Mouse (Mus musculus) limb, embryonic 13.5 days (tissue): ENCODE data around the gene Wdr75. TPM values are rescaled to one million over a fixed set of nuclear protein-coding genes. Genes with fewer than 3 reads are reported as not detected.

Source experiments
- ATAC-seq: fragments of 200-750 bp; cut with Nextera tagmentation; 2 replicates; pipeline ENCODE4 v1.8.0; 2017; ENCODE audit warnings: low read depth, moderate number of reproducible peaks, moderate TSS enrichment; ENCODE audit not compliant: low FRiP score
- H3K27ac ChIP-seq: fragments of 300-500 bp; sonication (generic); 2 replicates; pipeline ENCODE4 v1.5.1; 2015; ENCODE audit warnings: inconsistent platforms, mild to moderate bottlenecking, moderate library complexity
- H3K27me3 ChIP-seq: fragments of 300-500 bp; sonication (generic); 2 replicates; pipeline ENCODE4 v1.6.1; 2015; ENCODE audit warnings: mild to moderate bottlenecking, inconsistent platforms
- H3K36me3 ChIP-seq: fragments of 300-500 bp; sonication (generic); 2 replicates; pipeline ENCODE4 v1.6.1; 2015; ENCODE audit warnings: inconsistent platforms, mild to moderate bottlenecking, moderate library complexity
- H3K4me1 ChIP-seq: fragments of 300-500 bp; sonication (generic); 2 replicates; pipeline ENCODE4 v1.6.1; 2015; ENCODE audit warnings: inconsistent platforms
- H3K4me2 ChIP-seq: fragments of 300-500 bp; sonication (generic); replicated peaks from 2 replicates; pipeline ENCODE4 v1.6.1; 2015; ENCODE audit warnings: inconsistent platforms, mild to moderate bottlenecking, moderate library complexity
- H3K4me3 ChIP-seq: fragments of 300-500 bp; sonication (generic); 2 replicates; pipeline ENCODE4 v1.5.1; 2015; ENCODE audit warnings: moderate library complexity, mild to moderate bottlenecking, inconsistent platforms
- H3K9ac ChIP-seq: fragments of 300-500 bp; sonication (generic); 2 replicates; pipeline ENCODE4 v1.6.1; 2015; ENCODE audit warnings: mild to moderate bottlenecking, inconsistent platforms
- H3K9me3 ChIP-seq: fragments of 300-500 bp; sonication (generic); 2 replicates; pipeline ENCODE4 v1.6.1; 2016; ENCODE audit warnings: inconsistent platforms
- WGBS: fragments of 180-500 bp; shearing (Covaris S2); methylation state at CpG from one replicate; pipeline ENCODE4 v1.1.7; 2015; 5-methylcytosine and 5-hydroxymethylcytosine counted together
- polyA plus RNA-seq: library from polyadenylated mRNA; unstranded; fragments of >200 nt; fragmentation: Nextera tagmentation; extraction: Ambion mirVana; gene quantifications from 2 replicates; pipeline ENCODE4 v1.2.1, GENCODE M21; 2015

Wdr75 gene
- polyA plus RNA-seq, 1 experiment from 2014 or later = 93.2 TPM

DNA sequence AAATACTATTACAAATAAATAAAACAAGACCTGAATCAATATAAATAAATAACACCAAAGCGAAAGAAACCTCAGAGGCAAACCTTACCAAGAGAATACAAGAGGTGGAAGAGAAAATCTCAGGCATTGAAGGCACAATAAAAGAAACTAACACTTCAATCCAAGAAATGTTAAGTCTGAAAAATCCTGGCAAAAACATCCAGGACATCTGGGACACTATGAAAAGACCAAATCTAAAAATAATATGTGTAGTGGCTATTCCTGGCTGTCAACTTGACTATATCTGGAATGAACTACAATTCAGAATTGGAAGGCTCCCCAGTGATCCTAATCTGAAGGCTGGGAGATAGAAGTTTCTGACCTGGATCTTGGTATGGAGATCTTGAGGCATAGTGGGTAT, 50.5 kb downstream of the Wdr75 start:
- no peak overlapping the region for H3K9ac ChIP-seq
- no peak for ATAC-seq
- H3K4me2 ChIP-seq = no peak overlapping the region
- H3K4me1 ChIP-seq = no peaks in the 10 kb centered on the region
- H3K36me3 ChIP-seq = no peaks in the 10 kb centered on the region
- no peak overlapping the region for H3K4me3 ChIP-seq
- H3K9me3 ChIP-seq = no peaks in the 10 kb centered on the region; the same call in 1 of the 2 replicates
- H3K27ac ChIP-seq = no peak overlapping the region
- no peaks in the 10 kb centered on the region for H3K27me3 ChIP-seq
- WGBS = 95% methylated on average over 1 of the region's 1 CpGs

DNA sequence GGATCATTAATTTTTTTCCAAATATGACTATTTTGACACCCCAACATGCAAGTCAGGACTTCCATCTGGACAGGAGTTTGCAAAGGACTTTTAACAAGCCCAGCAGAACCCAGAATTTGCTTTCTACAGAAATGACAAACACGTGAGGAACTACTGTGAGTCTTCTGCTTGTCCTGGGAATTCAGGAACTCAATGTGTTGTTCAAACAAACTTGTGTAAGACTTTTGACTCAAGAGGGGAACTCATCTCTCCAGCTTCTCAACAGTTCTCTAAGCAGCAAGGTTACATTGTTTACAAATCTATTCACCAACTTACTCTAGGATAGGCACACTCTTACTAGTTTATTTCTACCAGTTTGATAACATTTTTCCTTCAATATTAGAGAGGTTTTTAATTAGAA, 63.1 kb downstream of the Wdr75 start:
- Histone ChIP-seq H3K36me3 (no peaks in the 10 kb centered on the region), H3K9ac (no peak overlapping the region), H3K9me3 (no peaks in the 10 kb centered on the region), H3K4me2 (no peak overlapping the region), H3K27me3 (no peaks in the 10 kb centered on the region), H3K4me1 (0 out of 2 replicates have a peak, but pooled peaks cover 7% of the 10 kb centered on the region), H3K4me3 (no peak overlapping the region), H3K27ac (no peak overlapping the region)
- no peak for ATAC-seq
- WGBS = 74% methylated on average over 1 of the region's 1 CpGs

DNA sequence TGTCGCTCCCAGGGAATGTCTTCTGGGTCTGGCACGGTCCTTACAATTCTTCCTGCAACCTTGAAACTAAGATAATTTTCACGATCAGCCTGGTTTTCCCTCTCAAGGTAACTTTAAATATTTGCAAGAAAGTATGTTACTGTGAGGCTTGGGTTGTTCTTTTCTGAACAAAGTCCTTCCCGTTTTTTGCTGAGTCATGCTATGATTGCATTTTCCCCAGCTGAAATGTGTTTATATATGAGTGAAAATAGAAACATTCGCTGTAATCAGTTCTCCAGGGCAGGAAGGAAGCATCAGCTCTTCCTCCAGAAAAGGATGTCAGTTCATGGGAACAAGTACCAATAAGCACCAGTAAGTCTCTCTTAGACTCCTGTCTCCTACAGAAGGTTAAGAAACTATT, 65.4 kb downstream of the Wdr75 start:
- Histone ChIP-seq H3K4me3 (no peak overlapping the region), H3K27ac (no peak overlapping the region), H3K4me2 (no peak overlapping the region), H3K9me3 (no peaks in the 10 kb centered on the region), H3K4me1 (peaks cover 16% of the 10 kb centered on the region), H3K9ac (no peak overlapping the region), H3K27me3 (no peaks in the 10 kb centered on the region), H3K36me3 (no peaks in the 10 kb centered on the region)
- no peak for ATAC-seq
- 56% methylated on average over 5 of the region's 5 CpGs for WGBS

DNA sequence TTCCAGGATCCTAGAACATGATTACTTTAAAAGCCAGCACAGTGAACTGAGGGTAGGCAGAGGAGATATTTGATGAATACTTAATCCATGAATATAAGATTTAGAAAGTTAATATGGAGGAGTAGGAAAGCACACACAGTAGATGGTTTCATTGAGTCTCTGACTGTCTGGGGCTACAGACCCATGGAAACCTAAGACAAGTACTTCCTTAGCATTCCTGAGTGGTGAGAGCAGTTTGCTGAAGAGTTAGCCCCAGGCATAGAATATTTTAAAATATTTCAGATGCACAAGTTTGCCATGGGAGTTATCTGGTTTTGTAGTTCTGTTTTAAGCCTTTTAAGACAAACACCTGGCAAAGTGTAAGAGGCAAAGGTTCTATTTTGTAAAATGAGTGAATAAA, 66.2 kb downstream of the Wdr75 start:
- Histone ChIP-seq H3K9ac (no peak overlapping the region), H3K27ac (no peak overlapping the region), H3K9me3 (no peaks in the 10 kb centered on the region), H3K4me1 (peaks cover 24% of the 10 kb centered on the region), H3K4me2 (no peak overlapping the region), H3K4me3 (no peak overlapping the region), H3K27me3 (no peaks in the 10 kb centered on the region), H3K36me3 (no peaks in the 10 kb centered on the region)
- ATAC-seq = no peak

DNA sequence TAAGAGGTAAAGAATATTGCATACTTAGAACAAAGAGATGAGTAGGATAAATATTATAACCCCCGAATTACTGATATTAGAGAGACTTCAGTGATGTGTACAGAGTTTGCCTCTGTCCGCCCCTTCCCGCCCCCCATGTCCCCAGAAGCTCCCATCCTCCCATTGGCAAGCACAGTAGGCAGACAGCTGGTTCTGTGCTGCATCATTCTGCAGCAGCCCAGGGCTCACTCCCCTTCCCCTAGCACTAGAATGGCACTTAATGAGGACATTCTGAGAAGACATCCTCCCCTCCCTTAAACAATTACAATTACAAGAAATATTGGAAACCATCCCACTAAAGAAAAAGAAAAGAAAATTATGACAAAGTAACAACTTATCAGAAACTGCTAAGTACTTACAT, 68.7 kb downstream of the Wdr75 start:
- no peak overlapping the region for H3K27ac ChIP-seq
- no peak overlapping the region for H3K4me3 ChIP-seq
- WGBS = 94% methylated on average over 3 of the region's 3 CpGs
- H3K4me1 ChIP-seq = peaks cover 26% of the 10 kb centered on the region
- H3K36me3 ChIP-seq = no peaks in the 10 kb centered on the region
- H3K27me3 ChIP-seq = no peaks in the 10 kb centered on the region
- H3K4me2 ChIP-seq = no peak overlapping the region
- H3K9ac ChIP-seq = no peak overlapping the region
- H3K9me3 ChIP-seq = no peaks in the 10 kb centered on the region
- ATAC-seq = no peak

DNA sequence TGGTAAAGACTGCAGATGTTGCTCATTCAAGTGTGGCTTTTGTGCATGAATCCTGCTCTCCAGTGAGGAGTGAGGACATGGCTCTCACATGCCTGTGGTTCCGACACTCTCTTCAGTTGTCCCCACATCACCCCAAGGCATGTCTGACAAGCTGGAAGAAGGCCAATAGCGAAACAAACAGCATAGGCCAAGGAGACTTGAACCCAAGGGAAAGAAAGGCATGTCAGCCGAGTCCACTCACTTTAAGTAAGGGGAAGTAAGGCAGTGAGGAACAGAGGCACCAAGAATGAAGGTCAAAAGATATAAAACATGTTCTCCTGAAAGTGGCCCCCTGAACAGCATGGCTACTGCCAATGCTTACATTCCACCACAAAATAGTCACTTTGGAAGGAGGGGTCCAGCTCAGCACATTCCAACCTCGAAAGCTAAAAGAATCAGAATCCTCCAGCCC, 69.6 kb downstream of the Wdr75 start:
- Histone ChIP-seq H3K27me3 (no peaks in the 10 kb centered on the region), H3K9me3 (no peaks in the 10 kb centered on the region), H3K9ac (no peak overlapping the region), H3K27ac (peak overlapping the region; percentile 61), H3K36me3 (no peaks in the 10 kb centered on the region), H3K4me2 (no peak overlapping the region), H3K4me1 (peaks cover 26% of the 10 kb centered on the region), H3K4me3 (no peak overlapping the region)
- 30% methylated on average over 4 of the region's 4 CpGs for WGBS
- peak; percentile 54 for ATAC-seq

DNA sequence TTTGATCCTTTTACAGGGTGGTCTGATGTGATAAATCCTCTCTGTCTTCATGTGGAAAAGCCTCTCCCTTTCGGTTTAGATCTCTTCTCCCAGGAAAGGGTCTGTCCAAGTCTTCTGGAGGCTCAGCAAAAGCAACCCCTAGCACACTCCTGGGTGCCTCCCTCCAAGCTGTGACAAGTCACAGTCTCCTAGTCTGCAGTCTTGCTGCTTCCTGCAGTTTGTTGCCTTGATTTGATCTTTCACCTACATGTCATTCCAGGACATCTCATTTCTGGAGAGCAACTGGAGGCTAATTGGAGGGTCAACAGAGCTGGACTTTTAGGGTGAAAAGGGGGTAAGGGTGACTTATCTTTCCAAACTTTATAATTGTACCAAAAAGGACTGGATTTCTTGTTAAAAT, 70.3 kb downstream of the Wdr75 start:
- 13% methylated on average over 1 of the region's 1 CpGs for WGBS
- Histone ChIP-seq H3K4me3 (no peak overlapping the region), H3K9me3 (no peaks in the 10 kb centered on the region), H3K27ac (peak overlapping the region; percentile 64; the same call in 1 of the 2 replicates), H3K4me1 (peaks cover 20% of the 10 kb centered on the region), H3K36me3 (no peaks in the 10 kb centered on the region), H3K9ac (no peak overlapping the region), H3K4me2 (no peak overlapping the region), H3K27me3 (no peaks in the 10 kb centered on the region)
- ATAC-seq = no peak

DNA sequence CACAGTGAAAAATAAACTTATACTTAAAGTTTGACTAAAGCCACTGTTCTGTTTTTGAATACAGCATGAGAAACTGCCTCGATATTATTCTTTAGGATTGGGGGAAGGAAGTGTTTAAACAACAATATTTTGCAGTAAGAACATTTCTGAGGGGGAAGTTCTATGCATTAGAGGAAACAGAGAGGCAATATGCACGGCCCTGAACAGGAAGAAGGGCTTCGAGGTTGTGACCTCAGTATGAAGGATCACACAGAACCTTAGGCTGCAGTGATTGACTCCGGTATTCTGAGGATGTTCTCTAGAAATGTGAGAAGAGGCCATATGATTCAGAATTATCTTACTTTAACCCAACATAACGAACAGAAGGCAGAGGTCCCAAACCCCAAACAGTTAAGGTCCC, 70.8 kb downstream of the Wdr75 start:
- no peak for ATAC-seq
- H3K27ac ChIP-seq = no peak overlapping the region
- peaks cover 19% of the 10 kb centered on the region for H3K4me1 ChIP-seq
- H3K27me3 ChIP-seq = no peaks in the 10 kb centered on the region
- H3K4me3 ChIP-seq = no peak overlapping the region
- 42% methylated on average over 5 of the region's 5 CpGs for WGBS
- no peaks in the 10 kb centered on the region for H3K36me3 ChIP-seq
- no peaks in the 10 kb centered on the region for H3K9me3 ChIP-seq
- H3K9ac ChIP-seq = no peak overlapping the region
- no peak overlapping the region for H3K4me2 ChIP-seq

DNA sequence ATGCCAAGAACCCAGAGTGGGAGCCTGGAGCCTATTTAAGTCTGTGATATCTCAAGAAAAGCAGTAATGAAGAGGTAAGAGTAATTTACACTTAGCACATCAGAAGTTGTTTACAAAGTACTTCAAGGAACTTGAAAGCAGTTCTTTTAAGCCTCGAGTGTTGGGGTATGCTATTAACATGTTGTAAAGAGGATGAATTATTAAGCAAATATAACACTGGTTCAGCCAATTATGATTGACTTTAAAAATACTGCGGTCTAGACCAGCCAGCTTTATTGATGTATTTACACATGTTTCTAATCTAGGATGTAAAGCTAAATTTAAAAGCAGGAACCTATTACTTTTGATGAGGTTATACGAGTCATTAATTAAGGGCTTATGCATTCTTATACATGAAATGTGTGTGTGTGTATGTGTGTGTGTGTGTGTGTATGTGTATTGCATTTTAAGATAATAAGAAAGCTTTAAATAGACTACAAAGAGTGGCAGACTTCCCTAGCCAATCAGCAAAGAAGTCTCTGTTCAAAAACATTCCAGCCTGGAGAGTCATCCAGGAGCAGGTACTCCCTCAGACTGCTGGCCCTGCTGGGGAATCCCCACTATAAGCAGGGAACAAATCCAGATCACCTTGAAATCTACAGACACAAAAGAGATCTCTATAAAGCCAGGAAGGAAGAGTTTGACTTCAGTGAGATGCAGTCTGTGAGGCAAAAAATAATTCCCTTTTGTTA, 71.5 kb downstream of the Wdr75 start:
- H3K9ac ChIP-seq = no peak overlapping the region
- H3K27ac ChIP-seq = no peak overlapping the region
- ATAC-seq = peak; percentile 57; the same call in 1 of the 2 replicates
- no peak overlapping the region for H3K4me3 ChIP-seq
- peaks cover 19% of the 10 kb centered on the region for H3K4me1 ChIP-seq
- H3K27me3 ChIP-seq = no peaks in the 10 kb centered on the region
- WGBS = 8% methylated on average over 3 of the region's 3 CpGs
- H3K9me3 ChIP-seq = no peaks in the 10 kb centered on the region
- no peak overlapping the region for H3K4me2 ChIP-seq
- no peaks in the 10 kb centered on the region for H3K36me3 ChIP-seq

DNA sequence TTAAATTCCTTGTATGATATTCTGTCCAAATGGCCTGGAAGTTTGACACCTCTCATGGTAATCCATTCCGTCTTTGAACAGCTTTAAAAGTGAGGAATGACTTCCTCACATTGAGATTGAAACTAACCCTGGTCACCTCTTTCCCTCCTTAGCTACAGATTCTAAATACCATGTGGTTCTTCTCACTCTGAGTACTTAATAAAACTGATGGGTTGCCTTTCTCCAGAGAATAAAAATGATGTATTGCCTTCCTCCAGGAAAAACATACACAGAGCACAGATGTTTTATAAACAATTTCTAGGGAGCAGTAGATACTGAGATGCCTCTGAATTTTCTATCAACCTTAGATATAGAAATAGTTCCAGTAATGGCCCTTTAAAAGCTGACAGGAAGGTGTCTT, 73.1 kb downstream of the Wdr75 start:
- ATAC-seq = no peak
- Histone ChIP-seq H3K27ac (no peak overlapping the region), H3K9ac (no peak overlapping the region), H3K27me3 (no peaks in the 10 kb centered on the region), H3K9me3 (no peaks in the 10 kb centered on the region), H3K36me3 (no peaks in the 10 kb centered on the region), H3K4me2 (no peak overlapping the region), H3K4me3 (no peak overlapping the region), H3K4me1 (peaks cover 19% of the 10 kb centered on the region)
- WGBS = 53% methylated on average over 1 of the region's 1 CpGs

DNA sequence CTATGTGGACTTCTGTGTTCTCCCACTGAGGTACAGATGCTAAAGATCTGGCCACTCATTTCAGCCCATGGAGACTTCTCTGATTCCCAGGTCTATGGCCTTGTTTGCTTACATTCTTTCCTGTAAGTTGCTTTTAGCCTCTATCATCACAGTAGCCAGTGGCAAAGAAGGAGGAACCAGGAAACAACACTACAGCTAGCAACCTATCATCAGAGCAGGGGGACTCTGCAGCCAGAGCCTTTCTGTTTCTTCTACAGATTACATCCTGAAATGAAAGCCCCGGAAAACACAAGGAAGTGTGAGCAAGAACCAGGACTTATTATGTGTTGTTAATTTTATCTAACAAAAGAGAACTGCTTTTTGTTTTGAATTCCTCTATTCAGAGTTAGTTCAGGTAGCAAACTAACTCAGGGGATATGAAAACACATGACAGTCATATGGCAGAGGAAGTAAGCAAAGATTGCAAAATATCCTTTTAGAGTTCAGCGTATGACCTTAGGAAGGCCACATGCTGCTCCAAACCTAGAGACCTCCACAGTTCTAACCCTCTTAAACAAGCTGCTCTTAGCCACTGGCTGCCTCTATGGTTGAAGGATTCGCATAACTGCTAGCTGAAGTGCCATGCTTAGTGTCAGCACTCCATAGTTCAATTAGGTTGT, 73.6 kb downstream of the Wdr75 start:
- Histone ChIP-seq H3K9me3 (no peaks in the 10 kb centered on the region), H3K4me2 (no peak overlapping the region), H3K9ac (no peak overlapping the region), H3K4me3 (no peak overlapping the region), H3K27ac (no peak overlapping the region), H3K27me3 (no peaks in the 10 kb centered on the region), H3K36me3 (no peaks in the 10 kb centered on the region), H3K4me1 (peaks cover 19% of the 10 kb centered on the region)
- 73% methylated on average over 3 of the region's 3 CpGs for WGBS
- ATAC-seq = no peak
